Mouse (Mus musculus) liver, embryonic 12.5 days (tissue): Measurements from ENCODE around the gene Eif4ebp2. TPM values are rescaled to one million over a fixed set of nuclear protein-coding genes. Genes with fewer than 3 reads are reported as not detected.

Experiments used
- ATAC-seq: fragments of 200-750 bp; cut with Nextera tagmentation; 2 replicates; pipeline ENCODE4 v1.8.0; 2017; ENCODE audit warnings: moderate number of reproducible peaks, mild to moderate bottlenecking, moderate library complexity
- H3K27ac ChIP-seq: fragments of 300-500 bp; sonication (generic); 2 replicates; pipeline ENCODE4 v1.5.1; 2016; ENCODE audit warnings: mild to moderate bottlenecking
- H3K27me3 ChIP-seq: fragments of 300-500 bp; sonication (generic); replicated peaks from 2 replicates; pipeline ENCODE4 v1.6.1; 2016; ENCODE audit warnings: mild to moderate bottlenecking, moderate library complexity
- H3K36me3 ChIP-seq: fragments of 300-500 bp; sonication (generic); 2 replicates; pipeline ENCODE4 v1.6.1; 2016; ENCODE audit warnings: mild to moderate bottlenecking, moderate library complexity
- H3K4me1 ChIP-seq: fragments of 300-500 bp; sonication (generic); 2 replicates; pipeline ENCODE4 v1.6.1; 2016
- H3K4me2 ChIP-seq: fragments of 300-500 bp; sonication (generic); 2 replicates; pipeline ENCODE4 v1.6.1; 2016; ENCODE audit warnings: mild to moderate bottlenecking, moderate library complexity
- H3K4me3 ChIP-seq: fragments of 300-500 bp; sonication (generic); 2 replicates; pipeline ENCODE4 v1.5.1; 2016; ENCODE audit warnings: mild to moderate bottlenecking, moderate library complexity
- H3K9ac ChIP-seq: fragments of 300-500 bp; sonication (generic); 2 replicates; pipeline ENCODE4 v1.6.1; 2016; ENCODE audit warnings: mild to moderate bottlenecking, moderate library complexity
- H3K9me3 ChIP-seq: fragments of 300-500 bp; sonication (generic); replicated peaks from 2 replicates; pipeline ENCODE4 v1.6.1; 2016; ENCODE audit warnings: mild to moderate bottlenecking, moderate library complexity
- WGBS: fragments of 180-500 bp; shearing (Covaris S2); methylation state at CpG from one replicate; pipeline ENCODE4 v1.1.7; 2016; ENCODE audit not compliant: insufficient replicate concordance; 5-methylcytosine and 5-hydroxymethylcytosine counted together
- polyA plus RNA-seq: library from polyadenylated mRNA; unstranded; fragments of >200 nt; fragmentation: Nextera tagmentation; extraction: Ambion mirVana; gene quantifications from 2 replicates; pipeline ENCODE4 v1.2.1, GENCODE M21; 2016

Eif4ebp2 gene
- polyA plus RNA-seq, 1 experiment from 2014 or later = 57.6 TPM

- Histone ChIP-seq H3K4me3 (no peak overlapping the region), H3K9me3 (no peaks in the 10 kb centered on the region), H3K27me3 (peaks cover 42% of the 10 kb centered on the region), H3K9ac (no peak overlapping the region), H3K4me1 (peaks cover 80% of the 10 kb centered on the region), H3K27ac (no peak overlapping the region), H3K36me3 (no peaks in the 10 kb centered on the region), H3K4me2 (no peak overlapping the region)
- no peak for ATAC-seq
- 83% methylated on average over 5 of the region's 5 CpGs for whole genome bisulfite sequencing
Observed at GRCm38 (mm10) chr10:61378698-61379097, 73.8 kb downstream of the Eif4ebp2 start.

Other genes starting within 250 kb of the Eif4ebp2 start
- gene Adamts14, start 179.2 kb downstream of the Eif4ebp2 start, polyA plus RNA-seq = 0.27 and 0.38 TPM in 2 replicates
- not detected in 2 replicates for gene Prf1, start 154.8 kb downstream of the Eif4ebp2 start, polyA plus RNA-seq
- gene Pald1, start 69.1 kb downstream of the Eif4ebp2 start, polyA plus RNA-seq = 12.1 and 12.4 TPM in 2 replicates
- gene Nodal, start 34.7 kb downstream of the Eif4ebp2 start, polyA plus RNA-seq = 0.31 and 0.37 TPM in 2 replicates
- gene Lrrc20, start 23.1 kb upstream of the Eif4ebp2 start, polyA plus RNA-seq = 9.1 and 10.2 TPM in 2 replicates
- gene Npffr1, start 142.8 kb upstream of the Eif4ebp2 start, polyA plus RNA-seq = not detected in 2 replicates
- gene Ppa1, start 195.9 kb upstream of the Eif4ebp2 start, polyA plus RNA-seq = 137 and 147 TPM in 2 replicates
- gene Sar1a, start 227.6 kb upstream of the Eif4ebp2 start, polyA plus RNA-seq = 110 and 112 TPM in 2 replicates
- gene Tysnd1, start 242.9 kb upstream of the Eif4ebp2 start, polyA plus RNA-seq = 38.9 and 41.5 TPM in 2 replicates